Mouse (Mus musculus) frontal cortex, postnatal 25 days (tissue): Measurements from ENCODE around the gene Dynlt1a.
A peak's percentile ranks its signal among the peaks of the same experiment; 100 is the strongest.
"Not testable (repeated sequence)": the region's sequence is repeated elsewhere in the genome, so short reads cannot be mapped to it uniquely, and the experiment has no call there.

Experiments
- DNase-seq, 2 experiments: peaks; one replicate each; pipeline ENCODE4 v3.0.0; 2022; ENCODE audit warnings: low spot score in 2 of 2

Gene Dynlt1a

DNA sequence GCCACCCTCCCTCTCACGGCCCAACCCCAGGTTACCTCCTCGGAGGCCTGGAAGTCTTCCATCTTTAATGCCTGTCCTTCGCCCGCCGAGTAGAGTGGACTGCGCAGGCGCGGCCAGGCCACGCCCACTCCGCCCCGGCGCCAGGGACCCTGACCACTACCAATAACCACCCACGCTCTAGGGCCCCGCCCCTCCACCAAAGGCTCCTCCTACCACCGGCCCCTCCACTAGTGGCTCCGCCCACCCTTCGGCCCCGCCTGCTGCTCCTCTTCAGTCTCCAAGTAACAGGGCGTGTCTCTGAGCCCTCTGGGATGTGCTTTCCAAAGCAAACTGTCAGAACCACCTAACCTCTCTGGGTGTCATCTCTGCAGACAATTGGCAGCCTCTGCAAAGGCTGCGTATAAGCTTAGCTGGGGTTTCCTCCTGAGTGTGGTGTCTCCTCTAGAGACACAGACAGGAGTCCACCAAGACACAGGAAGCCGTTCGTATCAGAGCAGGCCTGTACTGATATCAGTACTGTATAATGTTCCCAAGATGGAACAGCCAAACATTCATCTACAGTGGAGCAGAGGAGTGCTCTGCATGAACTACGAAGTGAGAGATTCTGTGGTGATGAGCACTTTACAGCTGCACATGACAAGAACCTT lies at the start of gene Dynlt1a:
TSS of gene Dynlt1a (minus strand) at position 162 of the 647 bp plus-strand sequence.
- DNase-seq, result peak; percentile 92

- DNase-seq, result not testable (repeated sequence)
Observed at GRCm38 (mm10) chr17:6355256-6355655, 38.0 kb upstream of the Dynlt1a start.

GRCm38 (mm10) chr17:6342606-6343294 lies 25.4 kb upstream of the Dynlt1a start:
- DNase-seq, result not testable (repeated sequence)

GRCm38 (mm10) chr17:6328997-6329396 lies 11.7 kb upstream of the Dynlt1a start:
- not testable (repeated sequence) for DNase-seq

GRCm38 (mm10) chr17:6327554-6327953 lies 10.3 kb upstream of the Dynlt1a start:
- DNase-seq, result not testable (repeated sequence)

DNA sequence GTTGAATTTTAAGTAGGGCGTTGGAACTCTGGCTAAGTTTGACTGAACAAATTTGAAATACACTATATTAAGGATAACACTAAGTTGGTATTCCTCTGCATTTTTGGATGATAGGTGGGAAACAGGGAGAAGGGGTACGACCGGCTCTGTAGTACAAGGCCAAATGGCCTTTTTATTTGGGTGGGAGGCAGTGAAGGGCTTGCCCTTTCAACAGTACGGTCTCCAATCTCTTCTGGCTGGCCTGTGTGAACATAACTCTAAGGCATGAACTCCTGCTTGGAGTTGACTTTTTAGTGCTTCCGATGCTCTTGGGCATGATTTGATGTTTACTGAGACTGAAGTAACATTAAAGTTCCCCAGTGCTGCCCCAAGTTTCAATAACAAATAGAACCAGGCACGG lies 8.2 kb upstream of the Dynlt1a start:
- not testable (repeated sequence) for DNase-seq

- not testable (repeated sequence) for DNase-seq
Observed at GRCm38 (mm10) chr17:6325021-6325420, 7.7 kb upstream of the Dynlt1a start.

DNA sequence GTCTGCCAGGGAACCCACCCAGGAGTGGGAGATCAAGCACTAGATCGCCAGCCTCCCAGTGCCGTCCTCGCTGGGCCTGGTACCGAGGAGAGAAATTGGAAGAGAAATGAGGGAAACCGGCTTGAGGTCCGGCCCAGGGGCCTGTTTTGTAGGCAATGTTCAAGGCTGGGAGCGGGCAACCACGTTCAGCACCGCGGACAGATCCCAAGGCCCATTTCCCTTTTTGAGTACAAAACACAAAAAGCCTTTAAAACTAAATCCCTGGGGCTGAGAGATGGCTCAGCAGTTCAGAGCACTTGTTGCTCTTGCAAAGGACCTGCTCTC lies 4.4 kb upstream of the Dynlt1a start:
- not testable (repeated sequence) for DNase-seq

- not testable (repeated sequence) for DNase-seq
Observed at GRCm38 (mm10) chr17:6321081-6321777, 3.9 kb upstream of the Dynlt1a start.

DNA sequence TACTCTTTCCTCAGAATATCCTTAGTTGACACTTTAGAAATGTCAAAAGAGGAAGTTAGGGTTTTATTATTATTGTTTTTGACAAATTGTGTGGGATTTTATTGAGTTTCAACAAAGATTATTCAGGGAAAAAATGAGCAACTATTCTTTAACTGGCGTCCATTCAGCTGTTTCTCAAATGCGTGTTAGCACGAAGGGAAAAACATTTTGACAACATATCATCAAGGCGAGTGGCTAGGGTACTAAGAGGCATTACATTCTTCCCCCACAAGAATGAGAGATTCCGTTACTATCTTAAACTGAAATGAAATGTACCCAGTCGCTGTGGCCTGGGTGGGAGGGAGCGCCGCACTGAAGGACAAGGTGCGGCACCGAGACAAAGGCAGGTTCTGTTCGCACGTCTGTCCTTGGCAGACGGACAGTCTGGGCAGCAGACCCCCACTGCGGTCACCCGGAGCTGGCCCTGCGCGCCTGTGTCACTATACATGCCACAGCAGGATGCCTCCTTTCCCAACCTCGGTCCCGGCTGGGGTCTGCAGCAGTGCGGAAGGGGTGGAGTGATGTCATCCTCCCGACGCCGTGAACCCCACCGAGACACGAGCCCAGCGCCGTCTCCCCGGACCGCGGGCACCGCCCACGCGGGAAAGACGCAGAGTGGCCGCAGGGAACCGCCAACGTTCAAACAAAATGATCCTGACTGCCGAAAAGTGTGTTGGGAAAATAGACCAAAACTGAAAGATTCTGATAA lies 747 bp downstream of the Dynlt1a start:
- DNase-seq, result peak in 1 of 2 experiments; percentile 59

DNA sequence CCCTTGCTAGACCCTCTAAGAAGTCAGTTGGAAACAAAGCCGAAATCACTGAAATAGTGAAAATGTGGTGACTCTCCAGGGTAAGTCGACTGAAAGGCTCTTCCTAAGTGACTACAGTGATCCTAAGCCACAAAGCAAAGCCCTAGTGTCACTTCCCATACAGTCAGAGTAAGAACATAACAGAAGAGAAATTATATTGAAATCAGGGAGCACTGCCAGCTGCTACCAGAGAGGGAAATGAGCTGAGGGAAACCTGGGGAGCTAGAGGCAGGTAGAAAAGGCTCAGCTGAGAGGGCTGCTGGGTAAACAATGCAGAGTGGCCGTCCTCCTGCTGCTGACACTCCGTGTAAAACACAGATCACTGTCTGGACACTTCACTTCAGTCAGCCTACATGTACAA lies 1.6 kb downstream of the Dynlt1a start:
- DNase-seq, result not testable (repeated sequence)

DNA sequence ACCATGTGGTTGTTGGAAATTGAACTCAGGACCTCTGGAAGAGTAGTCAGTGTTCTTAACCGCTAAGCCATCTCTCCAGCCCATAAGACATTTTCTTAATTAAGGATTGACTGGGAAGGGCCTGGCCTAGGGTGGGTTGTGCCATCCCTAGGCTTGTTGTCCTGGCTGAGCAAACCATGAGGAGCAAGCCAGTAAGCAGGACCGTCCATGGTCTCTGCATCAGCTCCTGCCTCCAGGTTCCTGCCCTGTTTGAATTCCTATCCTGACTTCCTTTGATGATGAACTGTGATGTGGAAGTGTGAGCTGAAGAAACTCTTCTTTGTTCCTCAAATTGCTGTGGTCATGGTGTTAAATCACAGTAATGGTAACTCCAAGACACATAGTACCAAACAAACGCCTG lies 2.8 kb downstream of the Dynlt1a start:
- not testable (repeated sequence) for DNase-seq

DNA sequence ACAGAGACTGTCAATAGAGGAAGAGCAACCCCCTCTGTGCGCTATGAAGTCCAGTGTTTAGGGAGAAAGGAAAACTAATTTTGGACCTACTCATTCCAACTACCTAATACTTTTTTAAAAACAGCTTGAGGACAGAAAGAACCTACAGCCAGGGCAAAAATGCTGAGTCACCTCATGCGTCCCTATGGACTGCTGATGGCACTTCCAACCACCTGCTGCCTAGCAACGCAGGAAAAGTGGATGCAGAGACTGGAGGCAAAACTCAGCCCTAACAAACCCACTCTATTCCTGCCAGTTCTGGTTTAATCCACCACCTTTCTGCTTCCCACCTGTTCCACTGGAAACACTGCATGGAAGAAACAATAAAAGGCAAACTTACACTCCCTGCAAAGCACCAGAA lies 4.5 kb downstream of the Dynlt1a start:
- DNase-seq, result not testable (repeated sequence)

DNA sequence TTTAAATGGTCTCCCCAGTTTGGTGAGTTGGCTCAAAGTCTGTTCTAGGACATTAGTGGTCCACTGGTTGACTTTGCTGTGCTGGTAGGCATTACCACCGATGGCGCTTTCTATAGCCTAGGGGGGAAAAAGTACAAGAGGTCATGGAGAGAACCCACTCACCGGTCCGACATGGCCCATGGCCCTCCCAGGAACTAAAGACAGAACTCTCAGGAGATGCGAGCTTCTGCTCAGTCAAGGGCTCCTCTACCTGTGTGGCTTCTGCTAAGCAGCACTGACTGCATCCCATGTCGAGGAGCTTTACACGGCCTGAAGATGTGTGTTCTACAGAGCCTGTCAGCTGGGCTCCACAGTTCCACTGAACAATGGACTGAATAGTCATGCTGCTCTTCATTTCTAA lies 5.6 kb downstream of the Dynlt1a start:
- not testable (repeated sequence) for DNase-seq

DNA sequence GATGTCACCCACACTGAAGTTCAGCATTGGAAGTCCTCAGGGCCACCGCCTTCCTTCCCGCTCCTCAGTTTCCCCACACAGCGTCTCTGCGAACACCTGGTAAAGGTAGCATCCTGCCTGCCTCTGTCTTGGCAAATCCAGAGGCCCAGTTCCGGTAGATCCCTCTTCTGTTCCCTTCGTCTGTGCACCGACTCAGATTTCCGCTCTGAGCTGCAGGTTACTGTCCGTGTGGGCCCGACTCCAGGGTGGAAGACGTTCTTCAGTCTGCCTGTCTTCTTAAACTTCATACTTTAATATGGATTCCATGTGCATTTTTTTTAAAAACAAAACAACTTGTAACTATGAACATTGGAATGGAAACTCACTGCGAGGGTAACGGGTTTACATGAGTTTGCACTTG lies 10.8 kb downstream of the Dynlt1a start:
- DNase-seq, result not testable (repeated sequence)

GRCm38 (mm10) chr17:6305656-6306270 lies 11.5 kb downstream of the Dynlt1a start:
- DNase-seq, result not testable (repeated sequence)

GRCm38 (mm10) chr17:6304891-6305290 lies 12.4 kb downstream of the Dynlt1a start:
- DNase-seq, result not testable (repeated sequence)

DNA sequence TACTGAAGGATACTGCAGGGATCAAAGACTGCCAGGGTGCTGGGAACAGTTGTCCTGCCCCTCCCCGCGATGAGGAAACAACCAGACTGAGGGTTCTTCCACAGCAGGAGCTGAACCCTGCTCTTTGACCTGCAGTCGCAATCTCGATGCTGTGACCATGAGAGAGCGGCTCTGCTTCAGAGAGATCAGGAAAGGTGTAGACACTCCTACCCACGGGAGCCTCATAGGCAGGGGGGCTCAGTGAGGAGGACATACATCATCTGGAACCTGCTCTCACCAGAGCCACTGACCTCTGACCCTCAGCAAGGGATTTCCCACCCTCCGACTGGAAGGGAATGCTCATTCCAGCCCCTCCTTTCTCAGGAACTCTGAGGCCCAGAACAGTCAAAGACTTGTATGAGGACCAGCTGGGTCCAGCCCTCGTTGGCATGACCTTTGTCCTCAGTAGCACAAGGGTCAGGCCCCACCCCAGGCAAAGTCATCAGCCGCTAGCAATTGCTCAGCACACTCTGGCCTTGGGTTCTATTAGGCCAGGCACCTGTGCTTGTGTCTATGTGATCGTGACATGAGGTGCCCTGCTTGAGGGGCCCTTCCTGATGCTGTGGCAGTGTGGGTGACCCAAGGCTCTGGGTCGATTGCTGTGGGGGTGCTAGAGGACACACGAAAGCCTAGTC lies 17.0 kb downstream of the Dynlt1a start:
- not testable (repeated sequence) for DNase-seq

GRCm38 (mm10) chr17:6297060-6297795 lies 20.1 kb downstream of the Dynlt1a start:
- not testable (repeated sequence) for DNase-seq

- DNase-seq, result not testable (repeated sequence)
Observed at GRCm38 (mm10) chr17:6293882-6294281, 23.4 kb downstream of the Dynlt1a start.
